Mouse (Mus musculus) spleen, adult 12 weeks (tissue): ENCODE results near the gene Cacna1e.

ENCODE experiments used
- DNase-seq: peaks from one replicate; pipeline ENCODE4 v3.0.0; 2022; ENCODE audit warnings: low spot score

The Cacna1e gene

GRCm38 (mm10) chr1:154622666-154623653 is 261.3 kb downstream of the Cacna1e start:
- no peak for DNase-seq

DNA sequence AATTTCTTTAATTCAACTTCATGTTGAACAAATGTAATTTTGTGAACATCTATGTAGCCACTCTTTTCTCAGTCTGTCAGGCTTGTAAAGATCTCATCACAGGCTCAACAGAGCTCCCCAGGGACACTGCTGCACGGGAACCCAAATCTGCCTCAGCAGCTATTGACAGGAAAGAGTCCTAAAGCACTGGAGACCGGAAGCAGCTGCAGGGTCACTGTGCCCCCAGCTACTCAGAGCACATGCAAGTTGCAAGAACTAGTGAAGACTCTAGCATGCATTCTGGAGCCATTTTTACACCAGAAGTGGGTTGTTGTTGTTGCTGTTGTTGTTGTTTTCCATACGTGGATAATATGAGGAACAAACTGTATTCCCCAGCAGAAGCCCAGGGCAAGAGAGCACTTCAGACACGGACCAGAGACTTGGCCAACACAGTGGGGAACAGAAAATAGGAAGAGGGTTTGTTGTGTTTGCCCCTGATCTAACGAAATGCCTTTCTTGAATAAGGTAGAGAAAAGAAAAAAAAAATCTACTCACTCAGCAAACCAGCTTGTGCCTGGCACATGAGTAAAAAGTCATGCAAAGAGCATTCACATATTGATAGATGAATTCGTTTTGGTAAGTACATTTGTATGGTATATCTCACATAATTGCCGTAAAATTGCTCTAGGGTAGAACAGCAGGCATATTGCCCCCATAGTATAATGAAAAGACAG is 266.4 kb downstream of the Cacna1e start:
- DNase-seq: no peak

GRCm38 (mm10) chr1:154615759-154616158 is 268.5 kb downstream of the Cacna1e start:
- DNase-seq: no peak

DNA sequence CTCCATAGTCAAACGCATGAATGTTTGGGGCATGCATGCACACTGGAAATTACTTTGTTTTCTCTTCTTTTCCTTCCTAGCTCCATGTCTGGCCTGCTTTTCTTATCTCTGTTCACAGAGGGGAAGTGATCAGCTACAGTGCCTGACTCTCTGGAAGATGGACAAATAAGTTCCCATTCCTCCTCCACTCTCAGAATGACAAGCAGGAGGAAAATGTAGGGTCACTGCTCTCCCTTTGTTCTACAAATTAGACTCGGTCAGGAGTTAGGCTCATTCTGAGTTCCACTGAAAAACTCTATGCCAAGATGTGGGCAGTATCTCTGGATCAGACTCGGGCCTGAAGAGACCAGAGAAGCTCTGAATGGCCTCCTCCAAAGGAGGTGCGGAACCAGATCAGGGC is 275.8 kb downstream of the Cacna1e start:
- DNase-seq: no peak

DNA sequence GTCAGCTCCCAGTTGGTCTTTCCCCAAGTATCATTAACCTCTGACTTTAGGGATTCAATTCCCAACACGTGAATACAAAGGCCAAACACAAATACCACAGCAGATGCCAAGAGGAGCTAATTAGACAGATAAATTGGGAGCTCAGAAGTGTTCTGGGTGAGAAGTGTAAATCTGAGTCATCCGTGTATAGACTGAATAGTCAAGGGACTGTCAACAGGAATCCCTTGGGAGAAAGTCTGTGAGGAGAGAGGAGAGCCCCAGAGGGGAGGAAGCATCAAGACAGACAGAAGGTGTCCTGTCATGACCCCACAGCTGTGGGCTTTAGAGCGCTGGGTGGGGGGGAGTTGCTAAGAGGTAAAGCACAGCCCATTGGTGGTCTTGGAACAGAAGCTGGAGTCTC is 276.9 kb downstream of the Cacna1e start:
- DNase-seq: no peak

- DNase-seq: no peak
Measured at GRCm38 (mm10) chr1:154605601-154606000, 278.7 kb downstream of the Cacna1e start.

DNA sequence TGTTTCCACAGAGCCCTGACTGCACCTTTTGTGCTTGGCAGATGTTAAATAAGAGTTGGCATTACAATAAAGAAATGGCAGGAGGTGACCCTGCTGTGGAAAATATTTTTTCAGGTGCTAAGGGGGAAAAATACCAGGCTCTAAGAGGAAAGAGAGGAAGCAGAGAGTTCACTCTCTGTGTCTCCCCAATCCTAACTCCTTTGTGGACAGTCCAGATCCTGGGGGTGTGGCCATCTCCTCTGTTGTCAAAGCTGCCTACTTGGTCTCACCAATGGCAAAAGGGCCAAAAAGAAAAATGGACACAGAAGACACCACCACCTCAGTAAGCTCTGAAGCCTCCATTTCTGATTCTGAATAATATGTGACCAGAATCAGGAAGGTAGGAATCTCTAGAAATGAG is 280.5 kb downstream of the Cacna1e start:
- no peak for DNase-seq

- DNase-seq: no peak
Measured at GRCm38 (mm10) chr1:154602531-154602930, 281.8 kb downstream of the Cacna1e start.

GRCm38 (mm10) chr1:154582516-154582915 is 301.8 kb downstream of the Cacna1e start:
- DNase-seq: no peak

DNA sequence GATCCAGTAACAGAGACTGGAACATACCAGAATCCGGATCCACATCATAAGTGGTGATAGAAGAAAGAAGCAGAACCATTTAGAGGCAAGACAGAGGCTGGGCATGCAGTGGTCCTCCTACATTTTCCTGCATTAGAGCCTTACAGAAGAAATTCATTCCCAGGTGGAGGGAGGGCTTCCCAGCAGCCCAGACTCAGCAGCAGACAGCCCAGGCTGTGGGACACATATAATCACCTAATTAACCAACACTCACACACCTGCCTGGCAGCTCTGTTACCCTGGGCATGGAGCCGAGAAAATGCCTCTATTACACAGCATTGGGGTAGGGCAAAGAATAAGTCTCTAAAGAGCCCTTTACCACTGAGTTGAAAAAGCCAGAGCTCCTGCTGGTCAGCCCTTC is 304.4 kb downstream of the Cacna1e start:
- no peak for DNase-seq

DNA sequence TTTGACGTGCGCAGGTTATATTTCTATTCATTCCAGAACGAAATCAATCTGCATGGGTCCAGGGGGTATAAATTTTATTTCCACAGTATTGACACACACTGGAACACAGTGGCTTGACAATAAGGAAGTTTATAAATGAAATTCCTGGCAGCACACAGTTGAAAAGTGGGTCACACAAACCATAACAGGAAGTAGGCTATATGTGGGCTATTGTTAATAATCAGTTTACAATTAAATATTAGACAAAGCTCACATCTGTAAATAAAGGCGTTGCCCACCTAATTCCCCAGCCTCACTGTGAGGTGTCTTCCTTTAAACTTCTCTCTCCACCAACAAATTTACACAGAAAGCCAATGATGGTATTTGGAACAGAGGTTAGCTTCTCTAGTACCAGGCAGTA is 305.6 kb downstream of the Cacna1e start:
- no peak for DNase-seq

DNA sequence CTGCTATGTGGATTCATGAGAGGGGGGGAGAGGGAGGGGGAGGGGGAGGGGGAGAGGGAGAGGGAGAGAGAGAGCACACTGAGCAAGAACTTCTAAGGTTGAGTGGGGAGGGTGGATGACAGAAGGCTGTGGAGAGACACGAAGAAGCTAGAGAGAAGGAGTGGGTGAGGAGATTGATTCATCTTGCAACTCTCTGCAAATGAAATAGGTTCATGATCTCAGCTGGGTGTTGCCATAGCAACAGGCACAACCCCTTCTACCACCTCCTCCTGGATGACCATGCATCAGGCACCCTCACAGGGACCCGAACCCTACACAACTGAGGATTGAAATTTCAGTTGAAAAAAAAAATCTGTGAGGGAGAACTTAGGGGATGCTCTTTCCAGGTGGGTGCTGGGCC is 307.9 kb downstream of the Cacna1e start:
- DNase-seq: no peak

DNA sequence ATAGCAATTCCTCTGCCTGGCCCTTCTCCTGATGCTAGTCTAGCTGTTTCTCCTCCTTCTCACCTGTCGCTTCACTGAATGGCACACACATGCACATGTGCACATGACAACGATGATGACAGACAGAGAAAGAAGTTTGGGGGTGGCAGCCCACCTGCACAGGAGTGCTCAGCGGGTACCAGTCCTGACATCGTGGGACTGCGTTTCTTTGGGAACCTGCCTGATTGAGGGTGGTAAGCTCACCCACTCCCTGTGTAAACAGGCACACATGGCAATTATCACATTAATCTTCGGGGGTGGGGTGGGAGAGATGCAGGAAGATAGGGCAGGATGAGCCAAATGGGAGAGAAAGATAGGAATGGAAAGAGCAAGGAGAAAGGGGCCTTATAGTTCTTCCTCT is 318.3 kb downstream of the Cacna1e start:
- no peak for DNase-seq

GRCm38 (mm10) chr1:154555811-154556210 is 328.5 kb downstream of the Cacna1e start:
- no peak for DNase-seq

DNA sequence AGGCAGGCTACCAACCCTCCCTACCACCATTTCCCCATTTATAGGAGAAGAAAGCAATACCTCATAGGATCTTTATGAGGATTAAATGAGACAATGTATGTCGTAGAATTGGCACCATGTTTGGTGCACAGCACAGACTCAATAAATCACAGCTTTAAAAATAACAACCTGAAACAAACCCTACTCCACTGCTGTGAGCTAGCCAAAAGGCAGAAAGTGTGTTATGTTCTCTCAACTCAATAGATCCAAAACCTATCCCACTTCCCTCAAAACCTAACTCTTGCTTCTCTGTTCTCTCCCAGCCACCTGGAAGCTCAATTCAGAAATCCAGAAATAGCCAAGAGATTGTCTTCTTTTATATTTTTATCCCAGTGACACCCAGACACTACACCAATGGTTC is 331.2 kb downstream of the Cacna1e start:
- no peak for DNase-seq

DNA sequence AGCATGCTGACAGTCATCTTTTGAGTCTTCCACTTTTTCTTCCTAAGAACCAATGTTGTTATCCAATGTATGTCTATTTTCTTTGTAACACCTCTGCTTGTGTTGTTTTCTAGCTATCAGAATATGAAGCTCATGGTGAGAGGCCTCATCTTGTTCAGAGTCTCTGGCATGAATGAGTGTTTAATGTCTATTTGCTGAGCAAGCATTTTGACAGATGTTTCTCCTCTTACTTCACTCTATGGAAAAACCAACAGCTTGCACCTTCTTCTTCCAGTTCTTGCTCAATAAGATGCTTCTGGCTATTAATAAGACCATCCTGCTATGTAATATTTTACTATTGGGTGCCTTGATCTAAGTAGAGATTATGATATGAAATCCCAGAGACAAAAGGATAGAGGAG is 346.9 kb downstream of the Cacna1e start:
- DNase-seq: no peak

DNA sequence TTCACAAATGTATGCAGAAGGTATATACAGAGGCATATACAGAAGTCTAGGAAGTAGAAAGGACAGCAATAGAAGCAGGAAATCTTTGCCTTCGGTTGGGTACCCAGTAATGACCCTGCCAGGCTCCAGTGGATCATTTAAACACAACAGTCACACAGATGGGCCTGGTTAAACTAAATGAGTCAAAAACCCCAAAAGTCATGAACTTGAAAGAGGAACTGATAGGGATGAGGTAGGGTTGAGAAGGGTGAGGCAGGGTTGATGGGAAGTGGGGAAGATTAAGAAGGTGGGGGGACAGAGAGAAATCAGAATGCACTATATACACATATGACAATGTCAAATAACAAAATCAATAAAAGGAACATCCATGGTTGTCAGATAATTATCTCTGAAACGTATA is 347.5 kb downstream of the Cacna1e start:
- no peak for DNase-seq

GRCm38 (mm10) chr1:154532987-154533940 is 351.0 kb downstream of the Cacna1e start:
- DNase-seq: no peak

GRCm38 (mm10) chr1:154529666-154530065 is 354.6 kb downstream of the Cacna1e start:
- no peak for DNase-seq

DNA sequence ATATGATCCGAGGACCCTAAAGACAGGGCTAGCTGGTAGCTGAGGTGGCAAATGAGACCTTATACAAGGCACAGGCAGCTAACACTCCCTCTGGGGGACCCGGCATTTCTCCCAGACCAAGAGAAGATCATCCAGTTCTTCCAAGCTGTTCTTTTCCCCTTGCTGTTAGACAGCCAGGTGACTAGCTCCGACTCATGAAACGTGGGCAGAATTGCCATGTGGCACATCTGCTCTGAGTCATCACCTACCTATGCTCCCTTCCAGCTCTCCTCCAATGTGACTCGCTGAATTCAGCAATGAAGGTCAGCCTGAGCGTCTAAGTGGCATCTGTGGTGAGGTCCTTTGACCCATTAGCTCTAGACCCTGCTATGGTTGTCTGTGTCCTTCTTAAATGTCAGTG is 355.5 kb downstream of the Cacna1e start:
- DNase-seq: no peak

- DNase-seq: no peak
Measured at GRCm38 (mm10) chr1:154520715-154521114, 363.6 kb downstream of the Cacna1e start.

- DNase-seq: no peak
Measured at GRCm38 (mm10) chr1:154515350-154515749, 369.0 kb downstream of the Cacna1e start.
